Mouse (Mus musculus) kidney, postnatal 10 days (tissue): ENCODE measurements around the gene Hspa1b.
A peak's percentile ranks its signal among the peaks of the same experiment; 100 is the strongest.
"Not testable (repeated sequence)": the region's sequence is repeated elsewhere in the genome, so short reads cannot be mapped to it uniquely, and the experiment has no call there.

Experiments used
- DNase-seq: peaks from one replicate; pipeline ENCODE4 v3.0.0; 2021; ENCODE audit warnings: mixed read lengths

The Hspa1b gene

GRCm38 (mm10) chr17:34953904-34954303, 5.1 kb downstream of the Hspa1b start:
- DNase-seq = no peak

GRCm38 (mm10) chr17:34953258-34953657, 5.8 kb downstream of the Hspa1b start:
- DNase-seq = no peak

GRCm38 (mm10) chr17:34952378-34953040, 6.5 kb downstream of the Hspa1b start:
- peak; percentile 88 for DNase-seq

- no peak for DNase-seq
Measured at GRCm38 (mm10) chr17:34951636-34952377, 7.2 kb downstream of the Hspa1b start.

- DNase-seq = no peak
Measured at GRCm38 (mm10) chr17:34950514-34951455, 8.3 kb downstream of the Hspa1b start.

- DNase-seq = no peak
Measured at GRCm38 (mm10) chr17:34949553-34949969, 9.5 kb downstream of the Hspa1b start.

GRCm38 (mm10) chr17:34948721-34949552, 10.1 kb downstream of the Hspa1b start:
- DNase-seq = not testable (repeated sequence)

- peak; percentile 75 for DNase-seq
Measured at GRCm38 (mm10) chr17:34947606-34948005, 11.4 kb downstream of the Hspa1b start.

- peak; percentile 56 for DNase-seq
Measured at GRCm38 (mm10) chr17:34946486-34947140, 12.4 kb downstream of the Hspa1b start.

GRCm38 (mm10) chr17:34944362-34944761, 14.7 kb downstream of the Hspa1b start:
- DNase-seq = peak; percentile 42

- DNase-seq = no peak
Measured at GRCm38 (mm10) chr17:34943128-34943815, 15.8 kb downstream of the Hspa1b start.

- peak; percentile 47 for DNase-seq
Measured at GRCm38 (mm10) chr17:34941344-34942041, 17.5 kb downstream of the Hspa1b start.

GRCm38 (mm10) chr17:34937960-34938505, 21.0 kb downstream of the Hspa1b start:
- no peak for DNase-seq

- peak; percentile 55 for DNase-seq
Measured at GRCm38 (mm10) chr17:34934830-34935229, 24.2 kb downstream of the Hspa1b start.

GRCm38 (mm10) chr17:34934031-34934430, 25.0 kb downstream of the Hspa1b start:
- peak; percentile 63 for DNase-seq

GRCm38 (mm10) chr17:34932287-34932686, 26.8 kb downstream of the Hspa1b start:
- no peak for DNase-seq

- peak; percentile 47 for DNase-seq
Measured at GRCm38 (mm10) chr17:34931735-34932098, 27.3 kb downstream of the Hspa1b start.

GRCm38 (mm10) chr17:34931061-34931734, 27.8 kb downstream of the Hspa1b start, which contains the start of gene Neu1:
Neu1 (plus strand) TSS chr17:34931253.
- DNase-seq = peak; percentile 99

GRCm38 (mm10) chr17:34928841-34929240, 30.2 kb downstream of the Hspa1b start:
- DNase-seq = no peak
